Mouse (Mus musculus): ENCODE results near the gene Stom. TPM values are rescaled to one million over a fixed set of nuclear protein-coding genes. Genes with fewer than 3 reads are reported as not detected.
A peak's percentile ranks its signal among the peaks of the same experiment; 100 is the strongest.

Gene Stom
- polyA plus RNA-seq, 1 experiment, result 18.8 TPM

- Histone ChIP-seq H3K27ac (ENCODE audit: insufficient read depth, low read depth, low read length) (no peak overlapping the region), H3K27me3 (replicated peaks; ENCODE audit: control insufficient read depth, insufficient read depth, low read length) (no peaks in the 10 kb centered on the region), H3K36me3 (ENCODE audit: control insufficient read depth, insufficient read depth, low read length) (no peaks in the 10 kb centered on the region), H3K4me3 (ENCODE audit: insufficient read depth, low read depth, low read length) (no peak overlapping the region), H3K4me1 (ENCODE audit: control insufficient read depth, insufficient read depth, low read length) (no peaks in the 10 kb centered on the region)
- WGBS, result 68% methylated on average over 10 of the region's 10 CpGs
- TF ChIP-seq CTCF (conservative IDR thresholded peaks at IDR 0.05; ENCODE audit: insufficient read depth, insufficient read length, low read depth, low read length), result no peak
- no peak for TF ChIP-seq POLR2A (IDR thresholded peaks at IDR 0.05; ENCODE audit: low read depth, low read length)
- peak; percentile 16 for DNase-seq
These were observed 14.2 kb downstream of the Stom start for GRCm38 (mm10) chr2:35322404-35323164.

- 93% methylated on average over 15 of the region's 15 CpGs for WGBS
- no peak for TF ChIP-seq CTCF (conservative IDR thresholded peaks at IDR 0.05; ENCODE audit: insufficient read depth, insufficient read length, low read depth, low read length)
- TF ChIP-seq POLR2A (IDR thresholded peaks at IDR 0.05; ENCODE audit: low read depth, low read length), result no peak
- H3K4me3 ChIP-seq (ENCODE audit: insufficient read depth, low read depth, low read length), result no peak overlapping the region
- no peaks in the 10 kb centered on the region for H3K27me3 ChIP-seq (replicated peaks; ENCODE audit: control insufficient read depth, insufficient read depth, low read length)
- H3K27ac ChIP-seq (ENCODE audit: insufficient read depth, low read depth, low read length), result no peak overlapping the region
- no peak for DNase-seq
- no peaks in the 10 kb centered on the region for H3K36me3 ChIP-seq (ENCODE audit: control insufficient read depth, insufficient read depth, low read length)
- no peaks in the 10 kb centered on the region for H3K4me1 ChIP-seq (ENCODE audit: control insufficient read depth, insufficient read depth, low read length)
These were observed 16.4 kb downstream of the Stom start for GRCm38 (mm10) chr2:35320399-35320798.

- WGBS, result 70% methylated on average over 12 of the region's 12 CpGs
- Histone ChIP-seq H3K27ac (ENCODE audit: insufficient read depth, low read depth, low read length) (no peak overlapping the region), H3K27me3 (replicated peaks; ENCODE audit: control insufficient read depth, insufficient read depth, low read length) (no peaks in the 10 kb centered on the region), H3K36me3 (ENCODE audit: control insufficient read depth, insufficient read depth, low read length) (no peaks in the 10 kb centered on the region), H3K4me3 (ENCODE audit: insufficient read depth, low read depth, low read length) (no peak overlapping the region), H3K4me1 (ENCODE audit: control insufficient read depth, insufficient read depth, low read length) (no peaks in the 10 kb centered on the region)
- TF ChIP-seq POLR2A (IDR thresholded peaks at IDR 0.05; ENCODE audit: low read depth, low read length), result no peak
- TF ChIP-seq CTCF (conservative IDR thresholded peaks at IDR 0.05; ENCODE audit: insufficient read depth, insufficient read length, low read depth, low read length), result no peak
- DNase-seq, result no peak
These were observed 18.4 kb downstream of the Stom start for GRCm38 (mm10) chr2:35318405-35318804.

GRCm38 (mm10) chr2:35317604-35318003, 19.2 kb downstream of the Stom start:
- WGBS, result 90% methylated on average over 4 of the region's 4 CpGs
- TF ChIP-seq CTCF (conservative IDR thresholded peaks at IDR 0.05; ENCODE audit: insufficient read depth, insufficient read length, low read depth, low read length), result no peak
- no peak for TF ChIP-seq POLR2A (IDR thresholded peaks at IDR 0.05; ENCODE audit: low read depth, low read length)
- Histone ChIP-seq H3K27ac (ENCODE audit: insufficient read depth, low read depth, low read length) (no peak overlapping the region), H3K27me3 (replicated peaks; ENCODE audit: control insufficient read depth, insufficient read depth, low read length) (no peaks in the 10 kb centered on the region), H3K4me1 (ENCODE audit: control insufficient read depth, insufficient read depth, low read length) (no peaks in the 10 kb centered on the region), H3K4me3 (ENCODE audit: insufficient read depth, low read depth, low read length) (no peak overlapping the region), H3K36me3 (ENCODE audit: control insufficient read depth, insufficient read depth, low read length) (no peaks in the 10 kb centered on the region)
- DNase-seq, result no peak

GRCm38 (mm10) chr2:35314300-35314699, 22.5 kb downstream of the Stom start:
- Histone ChIP-seq H3K36me3 (ENCODE audit: control insufficient read depth, insufficient read depth, low read length) (no peaks in the 10 kb centered on the region), H3K4me1 (ENCODE audit: control insufficient read depth, insufficient read depth, low read length) (no peaks in the 10 kb centered on the region), H3K4me3 (ENCODE audit: insufficient read depth, low read depth, low read length) (no peak overlapping the region), H3K27ac (ENCODE audit: insufficient read depth, low read depth, low read length) (no peak overlapping the region), H3K27me3 (replicated peaks; ENCODE audit: control insufficient read depth, insufficient read depth, low read length) (no peaks in the 10 kb centered on the region)
- DNase-seq, result no peak
- WGBS, result 62% methylated on average over 3 of the region's 3 CpGs
- TF ChIP-seq POLR2A (IDR thresholded peaks at IDR 0.05; ENCODE audit: low read depth, low read length) (no peak), CTCF (conservative IDR thresholded peaks at IDR 0.05; ENCODE audit: insufficient read depth, insufficient read length, low read depth, low read length) (no peak)

GRCm38 (mm10) chr2:35309906-35310493, 26.8 kb downstream of the Stom start:
- Histone ChIP-seq H3K27me3 (replicated peaks; ENCODE audit: control insufficient read depth, insufficient read depth, low read length) (no peaks in the 10 kb centered on the region), H3K4me3 (ENCODE audit: insufficient read depth, low read depth, low read length) (no peak overlapping the region), H3K4me1 (ENCODE audit: control insufficient read depth, insufficient read depth, low read length) (no peaks in the 10 kb centered on the region), H3K36me3 (ENCODE audit: control insufficient read depth, insufficient read depth, low read length) (no peaks in the 10 kb centered on the region), H3K27ac (ENCODE audit: insufficient read depth, low read depth, low read length) (no peak overlapping the region)
- no peak for DNase-seq
- 94% methylated on average over 4 of the region's 4 CpGs for WGBS
- TF ChIP-seq CTCF (conservative IDR thresholded peaks at IDR 0.05; ENCODE audit: insufficient read depth, insufficient read length, low read depth, low read length), result no peak
- no peak for TF ChIP-seq POLR2A (IDR thresholded peaks at IDR 0.05; ENCODE audit: low read depth, low read length)

- TF ChIP-seq CTCF (conservative IDR thresholded peaks at IDR 0.05; ENCODE audit: insufficient read depth, insufficient read length, low read depth, low read length) (no peak), POLR2A (IDR thresholded peaks at IDR 0.05; ENCODE audit: low read depth, low read length) (no peak)
- H3K27ac ChIP-seq (ENCODE audit: insufficient read depth, low read depth, low read length), result no peak overlapping the region
- H3K4me1 ChIP-seq (ENCODE audit: control insufficient read depth, insufficient read depth, low read length), result no peaks in the 10 kb centered on the region
- H3K4me3 ChIP-seq (ENCODE audit: insufficient read depth, low read depth, low read length), result no peak overlapping the region
- no peaks in the 10 kb centered on the region for H3K27me3 ChIP-seq (replicated peaks; ENCODE audit: control insufficient read depth, insufficient read depth, low read length)
- DNase-seq, result no peak
- H3K36me3 ChIP-seq (ENCODE audit: control insufficient read depth, insufficient read depth, low read length), result no peaks in the 10 kb centered on the region
- WGBS, result 44% methylated on average over 1 of the region's 1 CpGs
These were observed 28.6 kb downstream of the Stom start for GRCm38 (mm10) chr2:35308166-35308565.

All from kidney, adult 2 months (tissue).